Mouse (Mus musculus): ENCODE results near the gene Gm20538.

Gene Gm20538

GRCm38 (mm10) chr19:44552731-44553130 is at the start of gene Gm20538:
Gene Gm20538, minus strand, starts transcription at chr19:44552831.
- no peak for DNase-seq

- DNase-seq: no peak
These were observed 41.5 kb upstream of the Gm20538 start for GRCm38 (mm10) chr19:44594180-44594579.

- DNase-seq: no peak
These were observed 39.0 kb upstream of the Gm20538 start for GRCm38 (mm10) chr19:44591638-44592037.

- peak; percentile 7 to 24 for DNase-seq
These were observed 38.4 kb upstream of the Gm20538 start for GRCm38 (mm10) chr19:44590992-44591391.

GRCm38 (mm10) chr19:44589591-44590223 is 37.1 kb upstream of the Gm20538 start:
- no peak for DNase-seq

- no peak for DNase-seq
These were observed 35.4 kb upstream of the Gm20538 start for GRCm38 (mm10) chr19:44588036-44588435.

- peak; percentile 69 to 90 for DNase-seq
These were observed 30.1 kb upstream of the Gm20538 start for GRCm38 (mm10) chr19:44582638-44583309.

GRCm38 (mm10) chr19:44582103-44582502 is 29.5 kb upstream of the Gm20538 start:
- no peak for DNase-seq

GRCm38 (mm10) chr19:44578038-44578437 is 25.4 kb upstream of the Gm20538 start:
- no peak for DNase-seq

- DNase-seq: no peak
These were observed 23.6 kb upstream of the Gm20538 start for GRCm38 (mm10) chr19:44576275-44576674.

- no peak for DNase-seq
These were observed 15.1 kb upstream of the Gm20538 start for GRCm38 (mm10) chr19:44567763-44568162.

GRCm38 (mm10) chr19:44564006-44564405 is 11.4 kb upstream of the Gm20538 start:
- no peak for DNase-seq

- peak; percentile 87 to 93 for DNase-seq
These were observed 10.1 kb upstream of the Gm20538 start, which contains the start of gene Hif1an for GRCm38 (mm10) chr19:44562652-44563206. Gene Hif1an, plus strand, starts transcription at chr19:44562850.

- DNase-seq: peak; percentile 88 to 92
These were observed 2.4 kb upstream of the Gm20538 start, which contains the start of gene Ndufb8 for GRCm38 (mm10) chr19:44554861-44555590. Gene Ndufb8, minus strand, starts transcription at chr19:44555440.

- DNase-seq: no peak
These were observed 1.8 kb upstream of the Gm20538 start for GRCm38 (mm10) chr19:44554490-44554860.

GRCm38 (mm10) chr19:44553286-44553685 is 655 bp upstream of the Gm20538 start:
- no peak for DNase-seq

- peak; percentile 14 to 30 for DNase-seq
These were observed 7.2 kb downstream of the Gm20538 start, which contains the start of gene Sec31b for GRCm38 (mm10) chr19:44545321-44546041. Gene Sec31b, minus strand, starts transcription at chr19:44545864.

- DNase-seq: peak; percentile 27 to 76
These were observed 7.9 kb downstream of the Gm20538 start for GRCm38 (mm10) chr19:44544775-44545174.

- DNase-seq: no peak
These were observed 8.3 kb downstream of the Gm20538 start for GRCm38 (mm10) chr19:44544372-44544771.

GRCm38 (mm10) chr19:44542694-44543178 is 9.9 kb downstream of the Gm20538 start:
- DNase-seq: no peak

- no peak for DNase-seq
These were observed 15.2 kb downstream of the Gm20538 start for GRCm38 (mm10) chr19:44537416-44537815.

- no peak for DNase-seq
These were observed 17.3 kb downstream of the Gm20538 start for GRCm38 (mm10) chr19:44535376-44535775.

All from spleen, adult 18-20 months (tissue).